Mouse (Mus musculus) hindbrain, postnatal 0 days (tissue): ENCODE data around the gene Shmt1. TPM values are rescaled to one million over a fixed set of nuclear protein-coding genes. Genes with fewer than 3 reads are reported as not detected.
A peak's percentile ranks its signal among the peaks of the same experiment; 100 is the strongest.
"Not testable (repeated sequence)": the region's sequence is repeated elsewhere in the genome, so short reads cannot be mapped to it uniquely, and the experiment has no call there.

Source experiments
- ATAC-seq: fragments of 200-750 bp; cut with Nextera tagmentation; 2 replicates; pipeline ENCODE4 v1.8.0; 2017; ENCODE audit warnings: mild to moderate bottlenecking, moderate TSS enrichment, moderate library complexity
- DNase-seq: peaks from one replicate; pipeline ENCODE4 v3.0.0-alpha.2; 2015; ENCODE audit warnings: low spot score
- H3K27ac ChIP-seq: fragments of 300-500 bp; sonication (generic); 2 replicates; pipeline ENCODE4 v1.5.1; 2014; ENCODE audit warnings: mild to moderate bottlenecking
- H3K27me3 ChIP-seq: fragments of 300-500 bp; sonication (generic); 2 replicates; pipeline ENCODE4 v1.6.1; 2014; ENCODE audit warnings: low read length, mixed read lengths; ENCODE audit not compliant: insufficient read depth
- H3K36me3 ChIP-seq: fragments of 300-500 bp; sonication (generic); 2 replicates; pipeline ENCODE4 v1.6.1; 2014; ENCODE audit warnings: low read length, mixed read lengths; ENCODE audit not compliant: insufficient read depth
- H3K4me1 ChIP-seq: fragments of 300-500 bp; sonication (generic); 2 replicates; pipeline ENCODE4 v1.6.1; 2014; ENCODE audit warnings: antibody characterized with exemption, low read length, mixed read lengths; ENCODE audit not compliant: insufficient read depth
- H3K4me2 ChIP-seq: fragments of 300-500 bp; sonication (generic); 2 replicates; pipeline ENCODE4 v1.6.1; 2014; ENCODE audit warnings: low read depth, mild to moderate bottlenecking, low read length, moderate library complexity, mixed read lengths
- H3K4me3 ChIP-seq: fragments of 300-500 bp; sonication (generic); 2 replicates; pipeline ENCODE4 v1.5.1; 2014; ENCODE audit warnings: low read length
- H3K9ac ChIP-seq: fragments of 300-500 bp; sonication (generic); replicated peaks from 2 replicates; pipeline ENCODE4 v1.6.1; 2014; ENCODE audit warnings: mild to moderate bottlenecking, low read length, moderate library complexity, mixed read lengths
- H3K9me3 ChIP-seq: fragments of 300-500 bp; sonication (generic); 2 replicates; pipeline ENCODE4 v1.6.1; 2016; ENCODE audit warnings: low read length, mixed read lengths
- CTCF ChIP-seq: IDR thresholded peaks from 2 replicates; pipeline ENCODE4 v1.5.1; 2016; ENCODE audit warnings: antibody characterized with exemption, control low read depth, low read depth
- WGBS: fragments of 180-500 bp; shearing (Covaris S2); extraction: QIAGEN DNeasy Blood & Tissue Kit; methylation state at CpG from one replicate; pipeline ENCODE4 v1.1.7; 2014; 5-methylcytosine and 5-hydroxymethylcytosine counted together
- polyA plus RNA-seq: library from polyadenylated mRNA; unstranded; fragments of >200 nt; fragmentation: Nextera tagmentation; extraction: Ambion mirVana; gene quantifications from 2 replicates; pipeline ENCODE4 v1.2.1, GENCODE M21; 2015
- total RNA-seq: library from RNA; depleted of rRNA; stranded (reverse); fragments of >200 nt; gene quantifications from 2 replicates; pipeline ENCODE4 v1.2.3, GENCODE M21; 2014; rRNA removed

Shmt1 gene
- 11.9 and 14.4 TPM in 2 replicates for total RNA-seq
- polyA plus RNA-seq = 7.8 and 10.9 TPM in 2 replicates

GRCm38 (mm10) chr11:60811618-60812017 is at the start of gene Shmt1:
Shmt1 (minus strand) TSS chr11:60811718.
- not testable (repeated sequence) for H3K4me1 ChIP-seq, H3K9ac ChIP-seq, H3K36me3 ChIP-seq, DNase-seq, H3K27ac ChIP-seq, H3K9me3 ChIP-seq, ATAC-seq, H3K27me3 ChIP-seq
- H3K4me3 ChIP-seq = peak within 1 kb of the TSS; percentile 42
- WGBS = 40% methylated on average over 6 of the region's 6 CpGs
- H3K4me2 ChIP-seq = peak within 1 kb of the TSS; percentile 70

GRCm38 (mm10) chr11:60856587-60856986 is 45.1 kb upstream of the Shmt1 start:
- no peak for TF ChIP-seq CTCF
- Histone ChIP-seq H3K9ac (no peak overlapping the region), H3K9me3 (no peaks in the 10 kb centered on the region), H3K27me3 (no peaks in the 10 kb centered on the region), H3K4me1 (no peaks in the 10 kb centered on the region), H3K4me2 (no peak overlapping the region), H3K27ac (no peak overlapping the region), H3K36me3 (peaks cover 42% of the 10 kb centered on the region), H3K4me3 (no peak overlapping the region)
- DNase-seq (no peak), ATAC-seq (no peak)
- 61% methylated on average over 3 of the region's 3 CpGs for WGBS

GRCm38 (mm10) chr11:60845415-60845814 is 33.9 kb upstream of the Shmt1 start:
- Histone ChIP-seq H3K27me3 (no peaks in the 10 kb centered on the region), H3K9ac (no peak overlapping the region), H3K9me3 (no peaks in the 10 kb centered on the region), H3K36me3 (peaks cover 14% of the 10 kb centered on the region; the same call in 1 of the 2 replicates), H3K4me3 (no peak overlapping the region), H3K4me1 (no peaks in the 10 kb centered on the region), H3K27ac (no peak overlapping the region), H3K4me2 (no peak overlapping the region)
- DNase-seq (no peak), ATAC-seq (no peak)
- TF ChIP-seq CTCF = no peak
- 86% methylated on average over 5 of the region's 5 CpGs for WGBS

- Histone ChIP-seq H3K4me3 (no peak overlapping the region), H3K9ac (no peak overlapping the region), H3K27ac (no peak overlapping the region), H3K27me3 (no peaks in the 10 kb centered on the region), H3K4me2 (no peak overlapping the region), H3K36me3 (0 out of 2 replicates have a peak, but pooled peaks cover 4% of the 10 kb centered on the region), H3K4me1 (no peaks in the 10 kb centered on the region), H3K9me3 (no peaks in the 10 kb centered on the region)
- no peak for TF ChIP-seq CTCF
- DNase-seq (no peak), ATAC-seq (no peak)
- 75% methylated on average over 5 of the region's 5 CpGs for WGBS
Measured at GRCm38 (mm10) chr11:60843412-60843811, 31.9 kb upstream of the Shmt1 start.

GRCm38 (mm10) chr11:60841467-60842200 is 30.1 kb upstream of the Shmt1 start:
- TF ChIP-seq CTCF = no peak
- Histone ChIP-seq H3K4me1 (no peaks in the 10 kb centered on the region), H3K4me3 (no peak overlapping the region), H3K36me3 (0 out of 2 replicates have a peak, but pooled peaks cover 4% of the 10 kb centered on the region), H3K9me3 (no peaks in the 10 kb centered on the region), H3K27ac (no peak overlapping the region), H3K4me2 (no peak overlapping the region), H3K9ac (no peak overlapping the region), H3K27me3 (no peaks in the 10 kb centered on the region)
- DNase-seq (no peak), ATAC-seq (no peak)
- 71% methylated on average over 12 of the region's 12 CpGs for WGBS

GRCm38 (mm10) chr11:60837644-60838406 is 26.3 kb upstream of the Shmt1 start:
- 91% methylated on average over 10 of the region's 10 CpGs for WGBS
- no peaks in the 10 kb centered on the region for H3K27me3 ChIP-seq
- ATAC-seq = no peak
- TF ChIP-seq CTCF = no peak
- H3K4me1 ChIP-seq = no peaks in the 10 kb centered on the region
- H3K36me3 ChIP-seq = no peaks in the 10 kb centered on the region; the same call in 1 of the 2 replicates
- no peak overlapping the region for H3K27ac ChIP-seq
- no peaks in the 10 kb centered on the region for H3K9me3 ChIP-seq
- DNase-seq = no peak
- no peak overlapping the region for H3K4me3 ChIP-seq
- H3K9ac ChIP-seq = no peak overlapping the region
- no peak overlapping the region for H3K4me2 ChIP-seq
